Mouse (Mus musculus): ENCODE measurements at regions not wholly inside any gene's neighbourhood (a gene's known extent, or its start where the extent isn't known, plus 50 kb on each side); places are given as distances from the start of the nearest gene placed in this dataset.

DNA sequence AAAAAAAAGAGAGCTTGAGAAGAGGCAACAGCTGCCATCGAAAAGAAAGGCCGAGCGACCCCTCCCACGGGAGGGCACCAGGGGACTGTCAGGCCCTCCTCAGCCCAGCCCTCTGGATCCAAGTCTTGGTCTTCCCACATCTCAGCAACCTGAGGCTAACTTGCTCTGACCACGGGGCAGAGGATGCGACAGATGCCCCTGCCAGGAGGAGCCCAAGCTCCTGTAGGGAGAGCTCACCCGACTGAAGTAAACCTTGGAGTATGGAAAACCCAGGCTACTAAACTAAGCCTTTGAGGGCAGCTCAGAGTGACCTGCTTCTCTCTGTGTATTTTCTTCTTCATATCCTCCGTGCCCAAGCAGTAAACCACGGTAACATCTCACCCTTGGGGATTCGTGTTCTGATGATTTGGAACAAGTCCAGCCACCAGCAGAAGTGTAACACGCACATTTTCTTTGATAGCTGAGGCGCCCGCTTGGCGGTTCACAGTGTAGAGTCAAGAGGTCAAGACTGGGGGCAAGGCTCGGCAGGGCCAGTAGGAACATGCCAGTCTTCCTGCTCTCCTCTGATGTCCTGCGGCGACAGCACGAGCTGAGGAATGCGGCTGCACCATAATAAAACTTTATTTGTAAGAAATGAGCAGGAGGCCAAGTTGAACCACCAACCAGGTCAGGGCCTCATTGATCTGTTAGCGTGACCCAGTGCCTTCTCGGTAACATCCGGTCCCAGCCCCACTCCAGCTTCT, 59.0 kb upstream of the A530016L24Rik start:
- TF ChIP-seq POLR2A (IDR thresholded peaks at IDR 0.05; ENCODE audit: low read depth, low read length), result no peak
- TF ChIP-seq CTCF (IDR thresholded peaks at IDR 0.05; ENCODE audit: extremely low read depth, insufficient read length, insufficient replicate concordance, low read depth, low read length), result no peak
